Mouse (Mus musculus) liver, embryonic 16.5 days (tissue): ENCODE data around the gene Usp8. TPM values are rescaled to one million over a fixed set of nuclear protein-coding genes. Genes with fewer than 3 reads are reported as not detected.

Source experiments
- ATAC-seq: fragments of 200-750 bp; cut with Nextera tagmentation; 2 replicates; pipeline ENCODE4 v1.8.0; 2017; ENCODE audit warnings: low read depth, mild to moderate bottlenecking, moderate number of reproducible peaks, moderate library complexity
- H3K27ac ChIP-seq: fragments of 300-500 bp; sonication (generic); 2 replicates; pipeline ENCODE4 v1.5.1; 2014; ENCODE audit warnings: mild to moderate bottlenecking, low read length
- H3K27me3 ChIP-seq: fragments of 300-500 bp; sonication (generic); 2 replicates; pipeline ENCODE4 v1.6.1; 2014; ENCODE audit warnings: low read depth, low read length, mixed read lengths; ENCODE audit not compliant: control insufficient read depth, insufficient read depth
- H3K36me3 ChIP-seq: fragments of 300-500 bp; sonication (generic); 2 replicates; pipeline ENCODE4 v1.6.1; 2014; ENCODE audit warnings: mild to moderate bottlenecking; ENCODE audit not compliant: control insufficient read depth, insufficient read depth
- H3K4me1 ChIP-seq: fragments of 300-500 bp; sonication (generic); 2 replicates; pipeline ENCODE4 v1.6.1; 2014; ENCODE audit warnings: low read depth, low read length, mixed read lengths; ENCODE audit not compliant: control insufficient read depth
- H3K4me2 ChIP-seq: fragments of 300-500 bp; sonication (generic); 2 replicates; pipeline ENCODE4 v1.6.1; 2014; ENCODE audit warnings: low read depth, low read length, mixed read lengths
- H3K4me3 ChIP-seq: fragments of 300-500 bp; sonication (generic); 2 replicates; pipeline ENCODE4 v1.5.1; 2014; ENCODE audit warnings: low read depth, mild to moderate bottlenecking, low read length
- H3K9ac ChIP-seq: fragments of 300-500 bp; sonication (generic); 2 replicates; pipeline ENCODE4 v1.6.1; 2014; ENCODE audit warnings: low read depth, low read length
- H3K9me3 ChIP-seq: fragments of 300-500 bp; sonication (generic); replicated peaks from 2 replicates; pipeline ENCODE4 v1.6.1; 2016; ENCODE audit warnings: low read length; ENCODE audit not compliant: control insufficient read depth
- WGBS: fragments of 180-500 bp; shearing (Covaris S2); extraction: QIAGEN DNeasy Blood & Tissue Kit; methylation state at CpG from one replicate; pipeline ENCODE4 v1.1.7; 2014; ENCODE audit not compliant: insufficient replicate concordance; 5-methylcytosine and 5-hydroxymethylcytosine counted together
- polyA plus RNA-seq: library from polyadenylated mRNA; unstranded; fragments of >200 nt; fragmentation: Nextera tagmentation; extraction: Ambion mirVana; gene quantifications from 2 replicates; pipeline ENCODE4 v1.2.1, GENCODE M21; 2015

Usp8 gene
- polyA plus RNA-seq, 1 experiment from 2014 or later: 19.1 TPM

GRCm38 (mm10) chr2:126676122-126676515, 31.0 kb upstream of the Usp8 start, which contains the start of gene Gabpb1:
TSS of gene Gabpb1 (minus strand) at chr2:126676337.
- Histone ChIP-seq H3K4me3 (peak within 1 kb of the TSS; percentile 96), H3K9me3 (no peaks in the 10 kb centered on the region), H3K27me3 (no peaks in the 10 kb centered on the region), H3K9ac (peak within 1 kb of the TSS; percentile 96), H3K4me2 (peak within 1 kb of the TSS; percentile 82), H3K4me1 (peaks cover 23% of the 10 kb centered on the region), H3K27ac (peak within 1 kb of the TSS; percentile 97), H3K36me3 (no peaks in the 10 kb centered on the region)
- WGBS: 16% methylated on average over 12 of the region's 12 CpGs
- ATAC-seq: no peak

GRCm38 (mm10) chr2:126677366-126677765, 29.8 kb upstream of the Usp8 start:
- ATAC-seq: no peak
- no peaks in the 10 kb centered on the region for H3K36me3 ChIP-seq
- H3K4me3 ChIP-seq: no peak overlapping the region
- peaks cover 20% of the 10 kb centered on the region for H3K4me1 ChIP-seq
- H3K4me2 ChIP-seq: no peak overlapping the region
- 87% methylated on average over 1 of the region's 1 CpGs for WGBS
- no peaks in the 10 kb centered on the region for H3K27me3 ChIP-seq
- no peak overlapping the region for H3K9ac ChIP-seq
- H3K27ac ChIP-seq: no peak overlapping the region
- no peaks in the 10 kb centered on the region for H3K9me3 ChIP-seq

- 0 out of 2 replicates have a peak, but pooled peaks have one; percentile 19 for ATAC-seq
- Histone ChIP-seq H3K4me1 (peaks cover under 1% of the 10 kb centered on the region; the same call in 1 of the 2 replicates), H3K4me2 (no peak overlapping the region), H3K27me3 (no peaks in the 10 kb centered on the region), H3K9me3 (no peaks in the 10 kb centered on the region), H3K9ac (no peak overlapping the region), H3K36me3 (no peaks in the 10 kb centered on the region), H3K4me3 (no peak overlapping the region), H3K27ac (0 out of 2 replicates have a peak overlapping the region, but pooled peaks have one; percentile 35)
- 33% methylated on average over 2 of the region's 2 CpGs for WGBS
These were observed 24.8 kb upstream of the Usp8 start for GRCm38 (mm10) chr2:126682333-126682732.

GRCm38 (mm10) chr2:126682937-126683336, 24.2 kb upstream of the Usp8 start:
- 43% methylated on average over 1 of the region's 1 CpGs for WGBS
- ATAC-seq: no peak
- Histone ChIP-seq H3K4me3 (no peak overlapping the region), H3K9me3 (no peaks in the 10 kb centered on the region), H3K4me1 (no peaks in the 10 kb centered on the region; the same call in 1 of the 2 replicates), H3K36me3 (no peaks in the 10 kb centered on the region), H3K27ac (no peak overlapping the region), H3K27me3 (no peaks in the 10 kb centered on the region), H3K9ac (no peak overlapping the region), H3K4me2 (no peak overlapping the region)

- Histone ChIP-seq H3K9me3 (no peaks in the 10 kb centered on the region), H3K4me3 (no peak overlapping the region), H3K4me2 (no peak overlapping the region), H3K4me1 (no peaks in the 10 kb centered on the region), H3K27me3 (no peaks in the 10 kb centered on the region), H3K9ac (no peak overlapping the region), H3K27ac (no peak overlapping the region), H3K36me3 (no peaks in the 10 kb centered on the region)
- ATAC-seq: no peak
- WGBS: 69% methylated on average over 3 of the region's 3 CpGs
These were observed 15.8 kb upstream of the Usp8 start for GRCm38 (mm10) chr2:126691290-126691689.

GRCm38 (mm10) chr2:126695285-126695684, 11.8 kb upstream of the Usp8 start:
- no peaks in the 10 kb centered on the region for H3K9me3 ChIP-seq
- H3K27ac ChIP-seq: peak overlapping the region; percentile 42; the same call in 1 of the 2 replicates
- H3K4me2 ChIP-seq: no peak overlapping the region
- no peak overlapping the region for H3K4me3 ChIP-seq
- WGBS: 52% methylated on average over 6 of the region's 6 CpGs
- no peak overlapping the region for H3K9ac ChIP-seq
- no peaks in the 10 kb centered on the region for H3K27me3 ChIP-seq
- no peaks in the 10 kb centered on the region for H3K4me1 ChIP-seq
- ATAC-seq: peak; percentile 72
- H3K36me3 ChIP-seq: no peaks in the 10 kb centered on the region

- Histone ChIP-seq H3K4me1 (peaks cover 10% of the 10 kb centered on the region), H3K27me3 (no peaks in the 10 kb centered on the region), H3K4me3 (peak overlapping the region; percentile 95), H3K9me3 (no peaks in the 10 kb centered on the region), H3K4me2 (peak overlapping the region; percentile 89), H3K9ac (peak overlapping the region; percentile 90), H3K36me3 (no peaks in the 10 kb centered on the region), H3K27ac (peak overlapping the region; percentile 80)
- under 1% methylated on average over 23 of the region's 23 CpGs for WGBS
- peak; percentile 71 for ATAC-seq
These were observed 281 bp downstream of the Usp8 start for GRCm38 (mm10) chr2:126707438-126707779.

GRCm38 (mm10) chr2:126708361-126708760, 1.2 kb downstream of the Usp8 start:
- no peaks in the 10 kb centered on the region for H3K27me3 ChIP-seq
- H3K4me2 ChIP-seq: peak overlapping the region; percentile 89
- H3K9ac ChIP-seq: no peak overlapping the region
- 49% methylated on average over 4 of the region's 4 CpGs for WGBS
- no peaks in the 10 kb centered on the region for H3K9me3 ChIP-seq
- no peaks in the 10 kb centered on the region for H3K36me3 ChIP-seq
- peak overlapping the region; percentile 95 for H3K4me3 ChIP-seq
- H3K27ac ChIP-seq: no peak overlapping the region
- peaks cover 10% of the 10 kb centered on the region for H3K4me1 ChIP-seq
- ATAC-seq: no peak

GRCm38 (mm10) chr2:126712526-126712925, 5.4 kb downstream of the Usp8 start:
- no peak overlapping the region for H3K9ac ChIP-seq
- H3K9me3 ChIP-seq: no peaks in the 10 kb centered on the region
- no peak overlapping the region for H3K4me2 ChIP-seq
- H3K27ac ChIP-seq: no peak overlapping the region
- H3K4me1 ChIP-seq: peaks cover 7% of the 10 kb centered on the region
- H3K27me3 ChIP-seq: no peaks in the 10 kb centered on the region
- ATAC-seq: no peak
- no peaks in the 10 kb centered on the region for H3K36me3 ChIP-seq
- H3K4me3 ChIP-seq: no peak overlapping the region
- WGBS: 95% methylated on average over 5 of the region's 5 CpGs
